Mouse (Mus musculus): ENCODE results near the gene Cuedc1.

Gene Cuedc1

DNA sequence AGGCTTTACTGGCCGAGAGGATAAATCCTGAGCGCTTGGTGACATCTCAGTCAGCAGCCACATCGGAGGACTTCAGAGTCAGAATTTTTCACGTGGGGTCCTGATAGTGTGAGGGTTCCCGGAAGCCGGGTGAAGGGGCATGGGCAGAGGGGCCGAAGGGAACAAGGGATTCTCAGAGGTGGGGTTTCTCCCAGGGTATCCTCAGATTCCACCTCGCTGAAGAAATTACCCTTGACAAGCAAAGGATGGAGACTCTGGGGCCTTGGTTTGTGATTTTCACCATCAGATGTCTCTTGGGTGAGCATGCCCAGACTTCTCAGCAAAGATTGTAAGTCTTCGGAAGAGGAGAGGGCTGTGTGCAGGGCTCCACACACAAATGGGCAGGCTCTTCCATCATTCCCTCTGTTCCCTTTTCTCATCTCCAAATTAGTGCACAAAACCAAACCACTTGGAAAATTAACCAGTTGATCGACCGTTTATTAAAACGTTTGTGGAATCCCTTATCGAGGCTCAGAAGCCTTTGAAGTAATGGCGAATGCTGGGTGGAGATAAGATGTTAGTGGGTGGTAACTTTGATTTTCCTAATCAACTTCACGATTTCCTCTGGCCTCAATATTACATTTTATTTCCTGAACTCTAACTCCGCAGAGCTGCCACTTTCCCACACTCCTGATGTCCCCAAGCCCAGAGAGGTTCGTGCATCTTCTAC is at the start of gene Cuedc1:
TSS of gene Cuedc1 (plus strand) at position 38 of the 709 bp plus-strand sequence.
- no peak for DNase-seq

GRCm38 (mm10) chr11:88048961-88049670 is 48.7 kb upstream of the Cuedc1 start:
- DNase-seq: no peak

GRCm38 (mm10) chr11:88049732-88050131 is 48.1 kb upstream of the Cuedc1 start:
- no peak for DNase-seq

GRCm38 (mm10) chr11:88052638-88053037 is 45.2 kb upstream of the Cuedc1 start:
- no peak for DNase-seq

- peak in 1 of 2 experiments; percentile 34 for DNase-seq
Measured at GRCm38 (mm10) chr11:88053821-88054220, 44.0 kb upstream of the Cuedc1 start.

DNA sequence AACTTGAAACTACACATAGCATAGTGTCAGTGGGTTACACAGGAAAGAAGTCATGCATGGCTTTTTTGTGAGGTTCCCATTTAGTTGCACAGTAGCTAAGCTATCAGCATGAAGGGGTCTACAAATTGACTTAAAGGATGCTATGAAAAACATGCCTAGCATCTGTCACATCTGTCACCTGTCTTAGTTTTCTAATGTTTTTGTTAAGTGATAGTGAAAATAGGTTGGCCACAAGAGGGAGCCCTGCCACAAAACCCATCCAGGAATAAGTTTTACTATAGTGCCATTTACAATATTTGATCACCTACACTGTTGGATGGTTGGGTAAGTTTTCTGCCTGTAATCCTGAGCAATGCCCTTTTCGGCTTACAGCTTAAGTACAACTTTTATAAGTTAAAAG is 43.3 kb upstream of the Cuedc1 start:
- DNase-seq: peak; percentile 45 to 72

DNA sequence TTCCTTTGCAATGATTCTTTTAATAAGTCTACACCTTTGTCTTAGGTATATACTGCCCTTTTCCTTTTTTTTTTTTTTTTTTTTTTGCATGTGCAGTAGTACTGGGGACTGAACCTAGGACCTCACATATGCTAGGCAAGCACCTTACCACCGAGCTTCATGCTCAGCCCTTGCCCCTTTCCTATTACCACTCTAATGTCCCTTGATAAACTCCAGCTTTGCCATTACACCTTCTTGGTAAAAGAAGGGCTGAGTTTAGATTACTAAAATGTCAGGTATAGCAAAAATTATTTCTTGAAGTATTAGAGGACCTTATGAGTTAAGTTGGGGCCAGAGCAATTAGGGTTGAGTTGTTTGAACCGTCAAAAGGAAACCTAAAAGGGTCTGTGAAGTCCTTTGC is 42.1 kb upstream of the Cuedc1 start:
- no peak for DNase-seq

GRCm38 (mm10) chr11:88057788-88058187 is 40.1 kb upstream of the Cuedc1 start:
- DNase-seq: no peak

DNA sequence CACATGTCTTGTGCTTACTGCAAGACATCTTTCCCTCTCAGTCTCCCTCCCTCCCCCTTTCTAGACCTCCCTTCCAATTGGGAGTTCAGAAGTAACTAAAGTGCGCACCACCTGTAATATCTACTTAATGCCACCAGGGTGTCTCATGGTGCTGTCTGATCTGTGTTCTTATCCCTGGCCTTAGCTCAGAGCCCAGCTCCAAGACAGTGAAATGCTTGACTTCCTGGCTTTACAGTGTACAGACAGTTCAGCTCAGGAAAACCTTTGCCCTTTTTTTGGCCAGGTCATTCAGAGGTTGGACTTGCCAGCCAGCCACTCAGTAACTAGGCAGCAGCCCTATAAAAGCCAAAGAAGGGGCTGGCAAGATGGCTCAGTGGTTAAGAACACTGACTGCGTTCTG is 38.7 kb upstream of the Cuedc1 start:
- peak; percentile 47 to 52 for DNase-seq

GRCm38 (mm10) chr11:88061892-88062625 is 35.8 kb upstream of the Cuedc1 start:
- peak in 1 of 2 experiments; percentile 12 for DNase-seq

DNA sequence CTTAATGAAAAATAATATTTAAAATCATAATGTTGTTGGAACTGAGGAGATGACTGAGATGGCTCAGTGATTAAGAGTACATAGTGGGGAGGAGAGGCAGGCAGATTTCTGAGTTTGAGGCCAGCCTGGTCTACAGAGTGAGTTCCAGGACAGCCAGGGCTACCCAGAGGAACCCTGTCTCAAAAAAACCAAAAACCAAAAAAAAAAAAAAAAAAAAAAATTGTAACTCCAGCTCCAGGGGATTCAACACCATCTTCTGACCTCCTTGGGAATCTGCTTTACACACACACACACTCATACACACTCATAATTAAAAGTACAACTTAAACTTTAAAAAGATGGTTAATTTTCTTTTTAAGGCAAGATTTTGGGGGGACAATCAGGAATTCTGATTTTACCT is 32.1 kb upstream of the Cuedc1 start:
- DNase-seq: no peak

- DNase-seq: peak in 1 of 2 experiments; percentile 33
Measured at GRCm38 (mm10) chr11:88067191-88067585, 30.7 kb upstream of the Cuedc1 start.

DNA sequence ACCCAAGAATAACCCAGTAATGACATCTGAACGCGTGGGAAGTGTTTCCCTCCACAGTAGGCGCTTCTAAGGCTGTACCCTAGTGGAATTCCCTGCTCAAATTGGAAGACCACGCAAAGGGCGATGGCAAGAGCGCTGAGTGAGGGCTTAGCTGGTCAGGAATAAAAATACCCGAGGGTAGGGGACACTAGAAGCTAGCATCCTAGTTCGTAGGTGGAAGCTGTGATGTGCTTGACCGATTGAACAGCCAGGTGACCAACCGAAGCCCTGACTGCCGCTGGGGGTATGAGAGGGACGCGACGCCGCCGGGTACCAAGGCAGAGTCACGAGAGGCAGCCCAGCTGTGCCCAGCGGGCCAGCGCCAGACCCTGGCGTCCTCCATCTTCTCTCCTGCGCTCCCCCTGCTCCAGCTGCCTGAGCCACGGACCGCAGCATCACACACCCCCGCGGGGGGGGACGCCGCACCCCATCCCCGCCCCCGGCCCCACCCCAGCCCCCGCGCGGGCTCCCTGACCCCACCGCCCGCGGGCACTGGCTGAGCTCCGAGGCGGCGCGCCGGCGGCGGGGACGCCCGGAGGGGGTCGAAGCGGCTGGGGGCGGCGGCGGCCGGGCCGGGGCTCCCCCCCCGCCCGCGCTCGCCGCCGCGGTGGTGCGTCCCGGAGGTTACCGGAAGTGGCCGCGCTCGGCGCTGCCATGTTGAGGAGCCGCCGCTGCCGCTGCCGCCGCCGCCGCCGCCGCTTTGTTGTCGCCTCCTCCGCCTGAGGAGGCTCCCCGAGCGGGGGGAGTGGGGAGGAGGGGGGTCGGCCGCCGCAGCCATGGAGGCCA is 30.1 kb upstream of the Cuedc1 start, which contains the start of gene Vezf1:
TSS of gene Vezf1 (plus strand) at position 694 of the 825 bp plus-strand sequence.
- DNase-seq: peak; percentile 87 to 89

GRCm38 (mm10) chr11:88068411-88069245 is 29.2 kb upstream of the Cuedc1 start:
- DNase-seq: peak; percentile 59 to 73

GRCm38 (mm10) chr11:88069246-88069570 is 28.6 kb upstream of the Cuedc1 start:
- no peak for DNase-seq

DNA sequence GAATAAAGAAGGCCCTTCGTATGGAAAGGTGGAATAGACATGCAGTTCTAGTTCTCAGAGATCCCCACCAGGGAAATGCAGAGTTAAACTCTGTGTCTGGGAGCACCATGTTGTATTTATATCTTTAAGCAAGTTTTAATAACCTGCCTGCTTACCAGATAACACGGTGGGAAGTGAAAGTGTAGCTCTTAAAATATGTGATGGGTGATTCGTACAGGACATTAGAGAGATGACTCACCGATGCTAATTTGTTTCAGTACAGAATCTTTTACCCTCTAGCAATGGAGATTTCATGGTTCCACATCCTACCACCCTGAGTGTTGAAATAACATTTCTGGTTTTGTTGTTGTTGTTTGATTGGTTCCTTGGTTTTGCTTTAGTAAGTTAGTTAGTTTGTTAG is 27.5 kb upstream of the Cuedc1 start:
- no peak for DNase-seq

- no peak for DNase-seq
Measured at GRCm38 (mm10) chr11:88071113-88071512, 26.7 kb upstream of the Cuedc1 start.

GRCm38 (mm10) chr11:88073343-88073875 is 24.4 kb upstream of the Cuedc1 start:
- no peak for DNase-seq

- no peak for DNase-seq
Measured at GRCm38 (mm10) chr11:88075701-88076100, 22.2 kb upstream of the Cuedc1 start.

GRCm38 (mm10) chr11:88076394-88076793 is 21.5 kb upstream of the Cuedc1 start:
- no peak for DNase-seq

DNA sequence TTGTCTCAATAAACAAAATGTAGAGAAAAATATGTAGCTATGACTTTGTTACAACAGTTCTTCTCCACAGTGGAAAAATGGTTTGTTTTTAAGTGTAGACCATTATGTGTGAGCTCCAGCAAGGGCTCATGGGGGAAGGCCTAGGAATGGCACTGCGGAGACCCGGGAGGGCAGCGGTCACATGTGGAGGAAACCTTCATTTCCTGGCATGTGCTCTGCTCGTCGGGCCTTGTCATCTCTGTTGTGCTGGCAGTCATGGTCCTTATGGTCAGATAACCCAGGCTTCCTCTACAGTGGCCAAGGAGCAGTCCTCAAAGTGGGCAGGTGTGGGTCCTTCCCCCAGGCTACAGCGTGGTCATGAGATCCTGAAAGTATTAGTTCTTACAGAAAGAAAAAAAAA is 14.2 kb upstream of the Cuedc1 start:
- no peak for DNase-seq

All from cerebellum, postnatal 25 days (tissue).